Mouse (Mus musculus) hindbrain, embryonic 13.5 days (tissue): Measurements from ENCODE around the gene Cbarp. TPM values are rescaled to one million over a fixed set of nuclear protein-coding genes. Genes with fewer than 3 reads are reported as not detected.

Source experiments
- ATAC-seq: fragments of 200-750 bp; cut with Nextera tagmentation; 2 replicates; pipeline ENCODE4 v1.8.0; 2017; ENCODE audit warnings: moderate TSS enrichment; ENCODE audit not compliant: low FRiP score
- H3K27ac ChIP-seq: fragments of 300-500 bp; sonication (generic); 2 replicates; pipeline ENCODE4 v1.5.1; 2015; ENCODE audit warnings: inconsistent platforms, mild to moderate bottlenecking, moderate library complexity
- H3K27me3 ChIP-seq: fragments of 300-500 bp; sonication (generic); 2 replicates; pipeline ENCODE4 v1.6.1; 2015; ENCODE audit warnings: mild to moderate bottlenecking, inconsistent platforms
- H3K36me3 ChIP-seq: fragments of 300-500 bp; sonication (generic); 2 replicates; pipeline ENCODE4 v1.6.1; 2015; ENCODE audit warnings: mild to moderate bottlenecking, inconsistent platforms
- H3K4me1 ChIP-seq: fragments of 300-500 bp; sonication (generic); replicated peaks from 2 replicates; pipeline ENCODE4 v1.6.1; 2015; ENCODE audit warnings: inconsistent platforms
- H3K4me2 ChIP-seq: fragments of 300-500 bp; sonication (generic); 2 replicates; pipeline ENCODE4 v1.6.1; 2015; ENCODE audit warnings: inconsistent platforms, mild to moderate bottlenecking, moderate library complexity
- H3K4me3 ChIP-seq: fragments of 300-500 bp; sonication (generic); 2 replicates; pipeline ENCODE4 v1.5.1; 2015; ENCODE audit warnings: mild to moderate bottlenecking, inconsistent platforms
- H3K9ac ChIP-seq: fragments of 300-500 bp; sonication (generic); 2 replicates; pipeline ENCODE4 v1.6.1; 2015; ENCODE audit warnings: mild to moderate bottlenecking, inconsistent platforms
- H3K9me3 ChIP-seq: fragments of 300-500 bp; sonication (generic); 2 replicates; pipeline ENCODE4 v1.6.1; 2016; ENCODE audit warnings: inconsistent platforms
- WGBS: fragments of 180-500 bp; shearing (Covaris S2); methylation state at CpG from one replicate; pipeline ENCODE4 v1.1.7; 2015; 5-methylcytosine and 5-hydroxymethylcytosine counted together
- polyA plus RNA-seq: library from polyadenylated mRNA; unstranded; fragments of >200 nt; fragmentation: Nextera tagmentation; extraction: Ambion mirVana; gene quantifications from 2 replicates; pipeline ENCODE4 v1.2.1, GENCODE M21; 2015

Gene Cbarp
- polyA plus RNA-seq, 1 experiment from 2014 or later: 57.4 TPM

GRCm38 (mm10) chr10:80175536-80176269, 35.1 kb upstream of the Cbarp start:
- H3K36me3 ChIP-seq: peaks cover 22% of the 10 kb centered on the region
- H3K27me3 ChIP-seq: no peaks in the 10 kb centered on the region
- 24% methylated on average over 4 of the region's 4 CpGs for WGBS
- ATAC-seq: no peak; the same call in 1 of the 2 replicates
- H3K4me2 ChIP-seq: no peak overlapping the region
- peaks cover 55% of the 10 kb centered on the region for H3K4me1 ChIP-seq
- H3K9me3 ChIP-seq: no peaks in the 10 kb centered on the region
- peak overlapping the region; percentile 46 for H3K9ac ChIP-seq
- no peak overlapping the region for H3K4me3 ChIP-seq
- peak overlapping the region; percentile 4; the same call in 1 of the 2 replicates for H3K27ac ChIP-seq

- 49% methylated on average over 2 of the region's 2 CpGs for WGBS
Observed at GRCm38 (mm10) chr10:80174705-80175104, 34.1 kb upstream of the Cbarp start.

GRCm38 (mm10) chr10:80173955-80174640, 33.5 kb upstream of the Cbarp start:
- Histone ChIP-seq H3K27me3 (no peaks in the 10 kb centered on the region), H3K4me3 (no peak overlapping the region), H3K36me3 (peaks cover 33% of the 10 kb centered on the region), H3K4me2 (no peak overlapping the region), H3K9ac (peak overlapping the region; percentile 43; the same call in 1 of the 2 replicates), H3K9me3 (no peaks in the 10 kb centered on the region), H3K4me1 (peaks cover 60% of the 10 kb centered on the region), H3K27ac (0 out of 2 replicates have a peak overlapping the region, but pooled peaks have one; percentile 5)
- 88% methylated on average over 10 of the region's 10 CpGs for WGBS
- ATAC-seq: no peak

More at GRCm38 (mm10) chr10:80174705-80175104, 34.1 kb upstream of the Cbarp start:
- Histone ChIP-seq H3K27me3 (no peaks in the 10 kb centered on the region), H3K36me3 (peaks cover 32% of the 10 kb centered on the region), H3K27ac (0 out of 2 replicates have a peak overlapping the region, but pooled peaks have one; percentile 5), H3K4me1 (peaks cover 55% of the 10 kb centered on the region), H3K9ac (peak overlapping the region; percentile 43; the same call in 1 of the 2 replicates), H3K9me3 (no peaks in the 10 kb centered on the region), H3K4me3 (no peak overlapping the region), H3K4me2 (no peak overlapping the region)
- ATAC-seq: no peak

GRCm38 (mm10) chr10:80173358-80173757, 32.7 kb upstream of the Cbarp start:
- WGBS: 15% methylated on average over 11 of the region's 11 CpGs
- H3K4me1 ChIP-seq: peaks cover 64% of the 10 kb centered on the region
- no peaks in the 10 kb centered on the region for H3K9me3 ChIP-seq
- peak overlapping the region; percentile 68 for H3K9ac ChIP-seq
- no peaks in the 10 kb centered on the region for H3K27me3 ChIP-seq
- no peak for ATAC-seq
- H3K27ac ChIP-seq: peak overlapping the region; percentile 93
- peak overlapping the region; percentile 61 for H3K4me2 ChIP-seq
- peak overlapping the region; percentile 47 for H3K4me3 ChIP-seq
- H3K36me3 ChIP-seq: peaks cover 33% of the 10 kb centered on the region

GRCm38 (mm10) chr10:80172527-80173292, 32.1 kb upstream of the Cbarp start, which contains the start of gene 1600002K03Rik:
Gene 1600002K03Rik, plus strand, starts transcription at chr10:80172944.
- no peaks in the 10 kb centered on the region for H3K27me3 ChIP-seq
- H3K9ac ChIP-seq: peak within 1 kb of the TSS; percentile 71
- peak; percentile 75 for ATAC-seq
- peak within 1 kb of the TSS; percentile 93 for H3K27ac ChIP-seq
- WGBS: 7% methylated on average over 35 of the region's 35 CpGs
- H3K9me3 ChIP-seq: no peaks in the 10 kb centered on the region
- H3K4me1 ChIP-seq: peaks cover 62% of the 10 kb centered on the region
- peak within 1 kb of the TSS; percentile 47 for H3K4me3 ChIP-seq
- peaks cover 33% of the 10 kb centered on the region for H3K36me3 ChIP-seq
- H3K4me2 ChIP-seq: peak within 1 kb of the TSS; percentile 61

- peak overlapping the region; percentile 47; the same call in 1 of the 2 replicates for H3K4me3 ChIP-seq
- no peak for ATAC-seq
- H3K4me2 ChIP-seq: peak overlapping the region; percentile 61
- peak overlapping the region; percentile 71 for H3K9ac ChIP-seq
- peaks cover 33% of the 10 kb centered on the region for H3K36me3 ChIP-seq
- peaks cover 64% of the 10 kb centered on the region for H3K4me1 ChIP-seq
- no peaks in the 10 kb centered on the region for H3K9me3 ChIP-seq
- 80% methylated on average over 45 of the region's 45 CpGs for WGBS
- no peaks in the 10 kb centered on the region for H3K27me3 ChIP-seq
- H3K27ac ChIP-seq: peak overlapping the region; percentile 93
Observed at GRCm38 (mm10) chr10:80171760-80172526, 31.3 kb upstream of the Cbarp start.

- Histone ChIP-seq H3K4me1 (peaks cover 69% of the 10 kb centered on the region), H3K27me3 (no peaks in the 10 kb centered on the region), H3K4me2 (no peak overlapping the region), H3K9me3 (no peaks in the 10 kb centered on the region), H3K9ac (peak overlapping the region; percentile 71; the same call in 1 of the 2 replicates), H3K27ac (peak overlapping the region; percentile 93; the same call in 1 of the 2 replicates), H3K36me3 (peaks cover 33% of the 10 kb centered on the region), H3K4me3 (0 out of 2 replicates have a peak overlapping the region, but pooled peaks have one; percentile 7)
- ATAC-seq: no peak
- 92% methylated on average over 15 of the region's 15 CpGs for WGBS
Observed at GRCm38 (mm10) chr10:80171252-80171651, 30.6 kb upstream of the Cbarp start.

- Histone ChIP-seq H3K4me3 (no peak overlapping the region), H3K9me3 (no peaks in the 10 kb centered on the region), H3K4me1 (peaks cover 69% of the 10 kb centered on the region), H3K36me3 (peaks cover 33% of the 10 kb centered on the region), H3K27ac (0 out of 2 replicates have a peak overlapping the region, but pooled peaks have one; percentile 18), H3K27me3 (no peaks in the 10 kb centered on the region), H3K9ac (peak overlapping the region; percentile 51), H3K4me2 (peak overlapping the region; percentile 15; the same call in 1 of the 2 replicates)
- ATAC-seq: no peak
- WGBS: 97% methylated on average over 19 of the region's 19 CpGs
Observed at GRCm38 (mm10) chr10:80170601-80171021, 30.0 kb upstream of the Cbarp start.

- Histone ChIP-seq H3K36me3 (peaks cover 33% of the 10 kb centered on the region), H3K27ac (0 out of 2 replicates have a peak overlapping the region, but pooled peaks have one; percentile 18), H3K9me3 (no peaks in the 10 kb centered on the region), H3K4me3 (peak overlapping the region; percentile 4; the same call in 1 of the 2 replicates), H3K4me2 (peak overlapping the region; percentile 15; the same call in 1 of the 2 replicates), H3K27me3 (no peaks in the 10 kb centered on the region), H3K4me1 (peaks cover 73% of the 10 kb centered on the region), H3K9ac (peak overlapping the region; percentile 51)
- 98% methylated on average over 16 of the region's 16 CpGs for WGBS
- no peak for ATAC-seq
Observed at GRCm38 (mm10) chr10:80170052-80170451, 29.4 kb upstream of the Cbarp start.

- Histone ChIP-seq H3K4me2 (no peak overlapping the region; the same call in 1 of the 2 replicates), H3K27me3 (no peaks in the 10 kb centered on the region), H3K27ac (no peak overlapping the region), H3K4me1 (peaks cover 73% of the 10 kb centered on the region), H3K4me3 (peak overlapping the region; percentile 91; the same call in 1 of the 2 replicates), H3K36me3 (peaks cover 30% of the 10 kb centered on the region), H3K9me3 (no peaks in the 10 kb centered on the region), H3K9ac (peak overlapping the region; percentile 100)
- WGBS: 95% methylated on average over 7 of the region's 7 CpGs
- ATAC-seq: no peak
Observed at GRCm38 (mm10) chr10:80169651-80170050, 29.0 kb upstream of the Cbarp start.

GRCm38 (mm10) chr10:80169070-80169469, 28.4 kb upstream of the Cbarp start:
- Histone ChIP-seq H3K9ac (peak overlapping the region; percentile 100), H3K9me3 (no peaks in the 10 kb centered on the region), H3K27ac (peak overlapping the region; percentile 100), H3K4me3 (peak overlapping the region; percentile 91), H3K36me3 (peaks cover 28% of the 10 kb centered on the region), H3K27me3 (no peaks in the 10 kb centered on the region), H3K4me2 (peak overlapping the region; percentile 74), H3K4me1 (peaks cover 77% of the 10 kb centered on the region)
- no peak for ATAC-seq
- 65% methylated on average over 1 of the region's 1 CpGs for WGBS
